Mouse (Mus musculus) thymus, adult 2 months (tissue): ENCODE measurements around the gene Gm20388. TPM values are rescaled to one million over a fixed set of nuclear protein-coding genes. Genes with fewer than 3 reads are reported as not detected.

Experiments used
- DNase-seq: peaks from one replicate; pipeline ENCODE4 v3.0.0; 2021
- H3K27ac ChIP-seq: fragments of 200-500 bp; 2 replicates; pipeline ENCODE4 v1.5.1; 2012; ENCODE audit warnings: low read length, control low read depth; ENCODE audit not compliant: control insufficient read depth, insufficient read depth
- H3K27me3 ChIP-seq: fragments of 200-500 bp; 2 replicates; pipeline ENCODE4 v1.6.1; 2012; ENCODE audit warnings: mild to moderate bottlenecking, low read length, moderate library complexity, mixed read lengths; ENCODE audit not compliant: control insufficient read depth, insufficient read depth
- H3K36me3 ChIP-seq: fragments of 200-500 bp; 2 replicates; pipeline ENCODE4 v1.6.1; 2012; ENCODE audit warnings: mild to moderate bottlenecking, low read length, moderate library complexity; ENCODE audit not compliant: control insufficient read depth, insufficient read depth
- H3K4me1 ChIP-seq: fragments of 200-500 bp; replicated peaks from 2 replicates; pipeline ENCODE4 v1.6.1; 2012; ENCODE audit warnings: low read length; ENCODE audit not compliant: control insufficient read depth, insufficient read depth
- H3K4me3 ChIP-seq: fragments of 200-500 bp; 2 replicates; pipeline ENCODE4 v1.5.1; 2012; ENCODE audit warnings: mild to moderate bottlenecking, low read length, control low read depth, moderate library complexity; ENCODE audit not compliant: control insufficient read depth, insufficient read depth
- CTCF ChIP-seq: fragments of 200-500 bp; IDR thresholded peaks from 2 replicates; pipeline ENCODE4 v1.5.1; 2012; ENCODE audit warnings: mild to moderate bottlenecking, control low read depth, low read length, moderate library complexity, borderline replicate concordance; ENCODE audit not compliant: control insufficient read depth, poor library complexity, insufficient read depth; ENCODE audit errors: extremely low read depth
- POLR2A ChIP-seq: fragments of 200-500 bp; IDR thresholded peaks from 2 replicates; pipeline ENCODE4 v1.6.1; 2012; ENCODE audit warnings: mild to moderate bottlenecking, low read length, control low read depth, moderate library complexity; ENCODE audit not compliant: control insufficient read depth, poor library complexity, insufficient read depth; ENCODE audit errors: extremely low read depth
- WGBS: fragments of 180-500 bp; shearing (Covaris S2); methylation state at CpG from one replicate; pipeline ENCODE4 v1.1.7; 2018; 5-methylcytosine and 5-hydroxymethylcytosine counted together
- polyA plus RNA-seq: library from polyadenylated mRNA; depleted of rRNA; stranded (reverse); fragments of >200 nt; gene quantifications from 2 replicates; pipeline ENCODE4 v1.2.3, GENCODE M21; 2012

Gm20388 gene
- polyA plus RNA-seq, 1 experiment = 103 TPM

DNA sequence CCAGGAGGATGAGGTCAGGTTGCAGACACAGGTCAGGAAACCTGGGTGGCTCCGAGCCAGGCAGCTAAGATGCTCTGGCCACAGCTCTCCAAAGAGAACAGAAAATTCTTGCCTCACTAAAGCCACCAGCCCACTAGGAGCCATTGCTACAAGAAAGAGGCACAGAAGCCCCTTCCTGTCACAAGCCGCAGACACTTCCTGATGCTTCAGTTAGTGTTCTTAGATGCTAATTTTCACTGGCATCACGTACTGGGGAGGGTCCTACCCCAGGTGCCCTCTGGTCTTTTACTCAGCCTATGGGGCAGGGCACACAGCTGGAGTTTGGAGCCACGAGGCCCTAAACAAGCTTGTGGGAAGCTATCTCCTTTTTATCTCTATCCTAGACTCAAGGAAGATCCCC is 2685.4 kb downstream of the Gm20388 start:
- peak overlapping the region; percentile 68; the same call in 1 of the 2 replicates for H3K27ac ChIP-seq

DNA sequence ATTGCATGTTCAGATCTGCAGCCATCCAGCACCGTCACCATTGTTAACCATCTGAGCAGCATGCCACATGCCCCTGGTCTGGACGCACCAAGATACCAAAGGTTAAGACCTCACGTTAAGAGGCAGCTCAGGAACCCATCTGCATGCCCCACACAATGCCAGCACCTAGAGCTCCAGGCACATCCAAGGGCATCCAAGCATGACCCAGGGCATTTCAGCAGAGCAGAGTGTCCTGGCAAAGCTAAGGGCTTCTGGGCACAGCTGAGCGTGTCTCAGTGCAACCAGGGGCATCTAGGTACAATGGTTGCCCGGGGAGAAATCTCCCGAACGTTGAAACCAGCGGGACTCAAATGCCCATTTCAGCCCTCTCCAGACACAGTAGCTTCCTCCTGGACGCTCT is 2690.0 kb downstream of the Gm20388 start:
- 98% methylated on average over 9 of the region's 9 CpGs for WGBS
- TF ChIP-seq CTCF (no peak), POLR2A (no peak)
- H3K27ac ChIP-seq = no peak overlapping the region
- H3K4me1 ChIP-seq = peaks cover 10% of the 10 kb centered on the region
- H3K4me3 ChIP-seq = no peak overlapping the region
- H3K27me3 ChIP-seq = no peaks in the 10 kb centered on the region
- no peak for DNase-seq
- no peaks in the 10 kb centered on the region for H3K36me3 ChIP-seq

More for the DNA sequence above, 2685.4 kb downstream of the Gm20388 start:
- Histone ChIP-seq H3K4me3 (peak overlapping the region; percentile 15), H3K4me1 (peaks cover 18% of the 10 kb centered on the region), H3K36me3 (no peaks in the 10 kb centered on the region), H3K27me3 (no peaks in the 10 kb centered on the region)
- DNase-seq = peak; percentile 36
- 27% methylated on average over 4 of the region's 4 CpGs for WGBS
- no peak for TF ChIP-seq POLR2A
- TF ChIP-seq CTCF = no peak

DNA sequence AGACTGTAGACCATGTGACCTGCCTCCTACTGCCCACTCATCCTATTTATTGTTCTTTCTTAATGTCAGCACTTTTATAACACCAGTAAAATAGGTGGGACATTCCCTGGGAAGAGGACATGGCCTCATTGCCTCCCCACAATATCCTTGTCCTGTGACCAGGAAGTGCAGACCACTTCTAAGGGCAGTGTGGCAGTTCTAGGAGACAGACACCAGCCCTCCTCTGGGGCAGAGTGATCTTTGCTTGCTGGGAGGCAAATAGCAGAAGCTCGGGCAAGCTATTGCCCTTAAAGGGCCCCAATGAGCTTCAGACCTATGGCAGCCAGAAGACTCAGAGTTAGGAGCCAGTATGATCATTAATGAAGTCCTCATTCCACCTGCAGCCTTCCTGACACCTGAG is 2694.0 kb downstream of the Gm20388 start:
- no peaks in the 10 kb centered on the region for H3K36me3 ChIP-seq
- H3K4me3 ChIP-seq = no peak overlapping the region
- 70% methylated on average over 1 of the region's 1 CpGs for WGBS
- TF ChIP-seq CTCF (no peak), POLR2A (no peak)
- H3K27ac ChIP-seq = no peak overlapping the region
- no peaks in the 10 kb centered on the region for H3K4me1 ChIP-seq
- no peaks in the 10 kb centered on the region for H3K27me3 ChIP-seq
- no peak for DNase-seq

DNA sequence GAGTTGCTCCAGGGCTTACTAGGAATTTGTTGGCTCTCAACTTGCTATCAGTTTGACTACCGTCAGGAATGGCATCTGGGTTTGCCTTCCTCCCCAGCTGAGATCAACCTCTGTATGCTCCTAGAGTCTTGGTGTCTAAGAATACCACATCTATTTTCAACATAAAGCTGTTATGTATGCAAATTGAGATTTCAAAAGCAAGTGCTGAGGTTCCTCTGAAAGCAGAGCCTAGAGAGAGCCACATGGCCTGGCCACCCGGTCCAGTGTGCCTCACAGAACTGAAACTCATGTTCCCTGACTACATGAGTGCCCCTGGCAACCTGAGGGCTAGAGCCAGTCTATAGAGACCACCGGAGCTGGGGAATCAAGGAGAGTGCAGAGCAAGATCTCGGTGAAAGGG is 2694.7 kb downstream of the Gm20388 start:
- no peak overlapping the region for H3K4me3 ChIP-seq
- TF ChIP-seq CTCF = no peak
- TF ChIP-seq POLR2A = no peak
- H3K27me3 ChIP-seq = no peaks in the 10 kb centered on the region
- no peak overlapping the region for H3K27ac ChIP-seq
- WGBS = 76% methylated on average over 4 of the region's 4 CpGs
- DNase-seq = no peak
- H3K36me3 ChIP-seq = no peaks in the 10 kb centered on the region
- no peaks in the 10 kb centered on the region for H3K4me1 ChIP-seq

DNA sequence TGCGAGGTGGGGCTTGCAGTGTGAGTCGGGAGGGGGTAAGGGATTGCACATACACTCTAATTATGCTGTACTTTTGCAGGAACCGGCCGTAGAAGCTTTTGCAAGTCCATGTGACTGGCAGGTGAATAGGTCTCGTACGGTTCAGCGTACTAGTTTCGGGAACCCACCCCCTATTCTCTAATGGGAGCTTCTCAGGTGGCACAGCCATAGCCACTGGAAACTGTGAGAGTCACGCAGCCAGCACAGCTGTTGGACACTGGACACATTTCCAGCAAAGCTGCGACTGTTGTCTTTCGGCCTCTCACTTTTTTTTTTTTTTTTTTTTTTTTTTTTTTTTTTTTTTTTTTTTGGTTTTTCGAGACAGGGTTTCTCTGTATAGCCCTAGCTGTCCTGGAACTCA is 2696.2 kb downstream of the Gm20388 start:
- no peak for DNase-seq
- H3K4me1 ChIP-seq = no peaks in the 10 kb centered on the region; the same call in 1 of the 2 replicates
- WGBS = 94% methylated on average over 11 of the region's 12 CpGs

DNA sequence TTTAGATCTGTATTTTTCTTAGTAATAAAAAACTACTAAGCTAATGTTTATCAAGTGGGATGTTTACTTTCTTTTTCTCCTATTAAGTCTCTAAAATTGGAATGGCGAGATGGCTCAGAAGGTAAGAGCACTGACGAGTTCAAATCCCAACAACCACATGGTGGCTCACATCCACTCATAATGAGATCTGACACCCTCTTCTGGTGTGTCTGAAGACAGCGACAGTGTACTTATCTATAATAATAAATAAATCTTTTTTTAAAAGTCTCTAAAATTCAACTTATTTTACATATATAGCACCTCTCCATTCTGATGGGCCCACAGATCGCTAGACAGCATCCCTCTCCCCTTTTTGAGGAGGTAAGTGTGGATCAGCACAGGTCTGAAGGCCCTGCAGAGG is 2699.6 kb downstream of the Gm20388 start:
- WGBS = 74% methylated on average over 4 of the region's 4 CpGs
- peaks cover 2% of the 10 kb centered on the region; the same call in 1 of the 2 replicates for H3K4me1 ChIP-seq
- no peaks in the 10 kb centered on the region for H3K27me3 ChIP-seq
- no peak for DNase-seq
- TF ChIP-seq POLR2A (no peak), CTCF (no peak)
- no peaks in the 10 kb centered on the region for H3K36me3 ChIP-seq
- no peak overlapping the region for H3K4me3 ChIP-seq
- H3K27ac ChIP-seq = no peak overlapping the region

More for the DNA sequence above, 2696.2 kb downstream of the Gm20388 start:
- H3K27ac ChIP-seq = no peak overlapping the region
- H3K4me3 ChIP-seq = no peak overlapping the region
- TF ChIP-seq POLR2A (no peak), CTCF (no peak)
- H3K27me3 ChIP-seq = no peaks in the 10 kb centered on the region
- H3K36me3 ChIP-seq = no peaks in the 10 kb centered on the region
